9 mouse cellular contexts compared by ENCODE assay signal in genomic region chr11:71032491-71033162, GRCm38 (mm10). TPM values are rescaled to one million over a fixed set of nuclear protein-coding genes. Genes with fewer than 3 reads are reported as not detected.
DNase-seq lines count a peak whose midpoint lies in the region; ATAC-seq and TF ChIP-seq lines count a peak whose summit lies in the region.
"Had no signal": no experiment of that assay in that cellular context is flagged by ENCODE, and none has a peak within 500 bp of the region (broad histone marks: within the 10 kb centered on the region; RNA-seq: fewer than 3 reads in every experiment).

No protein-coding gene starts in this region.

- 0 out of 2 replicates have a peak overlapping the region, but pooled peaks have one; percentile 14 for H3K27ac ChIP-seq in heart, embryonic 12.5 days (ENCODE audit: poor library complexity, severe bottlenecking)
- H3K27ac ChIP-seq in hindbrain, embryonic 11.5 days (ENCODE audit: low read depth, low read length): peak overlapping the region; percentile 92
- peak overlapping the region; percentile 92 for H3K27ac ChIP-seq in limb, embryonic 10.5 days
- peak overlapping the region; percentile 92 for H3K27ac ChIP-seq in olfactory bulb, adult 2 months (ENCODE audit: insufficient read depth, low read depth, low read length)

- DNase-seq in heart, postnatal 25 days (ENCODE audit: low spot score): no peak
- peak; percentile 80 for DNase-seq in brain, embryonic 14.5 days (ENCODE audit: low read depth)
- DNase-seq in hindbrain, embryonic 11.5 days (ENCODE audit: low spot score): peak; percentile 71
- peak; percentile 53 for DNase-seq in limb, embryonic 10.5 days (ENCODE audit: low spot score)
- DNase-seq in thymus, postnatal 25 days: no peak
- no peak for DNase-seq in spleen, postnatal 36 days (ENCODE audit: low spot score in 2 of 2)

- intact Hi-C loops in heart, postnatal 25 days (cut with DNase I): no loop called here

- H3K27me3 ChIP-seq in heart, embryonic 12.5 days (replicated peaks): no peaks in the 10 kb centered on the region
- H3K27me3 ChIP-seq in hindbrain, embryonic 11.5 days (ENCODE audit: control insufficient read depth, insufficient read depth, low read length): no peaks in the 10 kb centered on the region
- no peaks in the 10 kb centered on the region for H3K27me3 ChIP-seq in limb, embryonic 10.5 days (ENCODE audit: low read depth, poor library complexity, severe bottlenecking)

- peak overlapping the region; percentile 85 for H3K4me2 ChIP-seq in heart, embryonic 12.5 days
- H3K4me2 ChIP-seq in hindbrain, embryonic 11.5 days (replicated peaks; ENCODE audit: low read depth, low read length): peak overlapping the region; percentile 79

- no peak for ATAC-seq in heart, embryonic 12.5 days (ENCODE audit: insufficient number of reproducible peaks, low FRiP score)
- ATAC-seq in hindbrain, embryonic 11.5 days (ENCODE audit: low FRiP score): peak; percentile 68

- no peaks in the 10 kb centered on the region for H3K4me1 ChIP-seq in heart, embryonic 12.5 days (replicated peaks)
- H3K4me1 ChIP-seq in hindbrain, embryonic 11.5 days (replicated peaks; ENCODE audit: control insufficient read depth, insufficient read depth, low read length): peaks cover 3% of the 10 kb centered on the region; the same call in 1 of the 2 replicates
- peaks cover 23% of the 10 kb centered on the region for H3K4me1 ChIP-seq in limb, embryonic 10.5 days
- 0 out of 2 replicates have a peak, but pooled peaks cover 5% of the 10 kb centered on the region for H3K4me1 ChIP-seq in olfactory bulb, adult 2 months (ENCODE audit: control insufficient read depth, insufficient read depth, low read length)

- no peaks in the 10 kb centered on the region for H3K9me3 ChIP-seq in heart, embryonic 12.5 days (replicated peaks)
- H3K9me3 ChIP-seq in hindbrain, embryonic 11.5 days (ENCODE audit: control insufficient read depth, low read length): no peaks in the 10 kb centered on the region
- no peaks in the 10 kb centered on the region for H3K9me3 ChIP-seq in limb, embryonic 10.5 days (replicated peaks)

- peaks cover 8% of the 10 kb centered on the region for H3K36me3 ChIP-seq in heart, embryonic 12.5 days
- H3K36me3 ChIP-seq in hindbrain, embryonic 11.5 days (ENCODE audit: control insufficient read depth, insufficient read depth, low read length): 0 out of 2 replicates have a peak, but pooled peaks cover 3% of the 10 kb centered on the region
- H3K36me3 ChIP-seq in limb, embryonic 10.5 days: peaks cover 33% of the 10 kb centered on the region

- peak overlapping the region; percentile 60 for H3K4me3 ChIP-seq in heart, embryonic 12.5 days
- H3K4me3 ChIP-seq in hindbrain, embryonic 11.5 days (ENCODE audit: low read depth, low read length): peak overlapping the region; percentile 71
- peak overlapping the region; percentile 75 for H3K4me3 ChIP-seq in limb, embryonic 10.5 days
- H3K4me3 ChIP-seq in olfactory bulb, adult 2 months (ENCODE audit: insufficient read depth, low read depth, low read length): peak overlapping the region; percentile 60

- peak overlapping the region; percentile 69 for H3K9ac ChIP-seq in heart, embryonic 12.5 days
- peak overlapping the region; percentile 90 for H3K9ac ChIP-seq in hindbrain, embryonic 11.5 days (ENCODE audit: low read depth, low read length)

- no peak; the same call in 1 of the 2 replicates for TF ChIP-seq POLR2A in brain, embryonic 14.5 days (IDR thresholded peaks at IDR 0.05; ENCODE audit: borderline replicate concordance, extremely low read depth, insufficient read depth, insufficient read length, poor library complexity, severe bottlenecking)
- TF ChIP-seq POLR2A in olfactory bulb, adult 2 months (IDR thresholded peaks at IDR 0.05; ENCODE audit: insufficient read depth, low read depth, low read length): no peak

- 7% methylated on average over 26 of the region's 26 CpGs for WGBS in heart, embryonic 12.5 days
- 7% methylated on average over 26 of the region's 26 CpGs for WGBS in hindbrain, embryonic 11.5 days
- 9% methylated on average over 26 of the region's 26 CpGs for WGBS in limb, embryonic 10.5 days
- WGBS in olfactory bulb, adult 2 months: 5% methylated on average over 26 of the region's 26 CpGs

- no peak for TF ChIP-seq CTCF in brain, embryonic 14.5 days (IDR thresholded peaks at IDR 0.05; ENCODE audit: borderline replicate concordance, extremely low read depth, insufficient read depth, insufficient read length)
- TF ChIP-seq CTCF in olfactory bulb, adult 2 months (IDR thresholded peaks at IDR 0.05; ENCODE audit: insufficient read depth, low read depth, low read length): no peak

RNA-seq across cellular contexts. Expression of gene 6330403K07Rik, which starts 0.7 kb away (rescaled TPM):
- polyA plus RNA-seq in heart, embryonic 12.5 days (2016; fragmentation: Nextera tagmentation; extraction: Ambion mirVana): 42.9 and 44.4 TPM in 2 replicates
- under 1 TPM; 0.49 to 0.75 TPM for total RNA-seq in heart, postnatal 25 days (2021)
- polyA plus RNA-seq in brain, embryonic 14.5 days (2012; rRNA removed): 490 and 561 TPM in 2 replicates
- 122 and 146 TPM in 2 replicates for polyA plus RNA-seq in hindbrain, embryonic 11.5 days (2014; fragmentation: Nextera tagmentation; extraction: Ambion mirVana)
- 93.7 and 190 TPM in 2 replicates for polyA plus RNA-seq in limb, embryonic 10.5 days (2016; fragmentation: Nextera tagmentation; extraction: Ambion mirVana)
- not detected in 2 replicates for polyA plus RNA-seq in olfactory bulb, adult 2 months (2012; ENCODE audit: insufficient read depth, insufficient read length, low replicate concordance, missing spikeins)
- total RNA-seq: hematopoietic stem cell, adult 5-6 weeks had no signal

RNA-seq across cellular contexts. Expression of gene Derl2, which starts 13.0 kb away (rescaled TPM):
- 35.2 and 40.9 TPM in 2 replicates for polyA plus RNA-seq in heart, embryonic 12.5 days (2016; fragmentation: Nextera tagmentation; extraction: Ambion mirVana)
- 10 to 100 TPM; 34.8 to 35.6 TPM for total RNA-seq in heart, postnatal 25 days (2021)
- polyA plus RNA-seq in brain, embryonic 14.5 days (2012; rRNA removed): 27.2 and 31.4 TPM in 2 replicates
- polyA plus RNA-seq in hindbrain, embryonic 11.5 days (2014; fragmentation: Nextera tagmentation; extraction: Ambion mirVana): 43.5 and 47.5 TPM in 2 replicates
- polyA plus RNA-seq in limb, embryonic 10.5 days (2016; fragmentation: Nextera tagmentation; extraction: Ambion mirVana): 34.4 and 34.7 TPM in 2 replicates
- not detected in 2 replicates for polyA plus RNA-seq in olfactory bulb, adult 2 months (2012; ENCODE audit: insufficient read depth, insufficient read length, low replicate concordance, missing spikeins)

RNA-seq across cellular contexts. Expression of gene Mis12, which starts 13.2 kb away (rescaled TPM):
- polyA plus RNA-seq in heart, embryonic 12.5 days (2016; fragmentation: Nextera tagmentation; extraction: Ambion mirVana): 25.5 and 27.3 TPM in 2 replicates
- 1 to 10 TPM; 6.2 to 7.1 TPM for total RNA-seq in heart, postnatal 25 days (2021)
- 17.9 and 20.9 TPM in 2 replicates for polyA plus RNA-seq in brain, embryonic 14.5 days (2012; rRNA removed)
- 47.0 and 49.1 TPM in 2 replicates for polyA plus RNA-seq in hindbrain, embryonic 11.5 days (2014; fragmentation: Nextera tagmentation; extraction: Ambion mirVana)
- 56.2 and 65.1 TPM in 2 replicates for polyA plus RNA-seq in limb, embryonic 10.5 days (2016; fragmentation: Nextera tagmentation; extraction: Ambion mirVana)
- polyA plus RNA-seq in olfactory bulb, adult 2 months (2012; ENCODE audit: insufficient read depth, insufficient read length, low replicate concordance, missing spikeins): 153 TPM in 1 of 2 replicates, not detected in the other

RNA-seq across cellular contexts. Expression of gene Dhx33, which starts 28.4 kb away (rescaled TPM):
- 18.8 and 20.1 TPM in 2 replicates for polyA plus RNA-seq in heart, embryonic 12.5 days (2016; fragmentation: Nextera tagmentation; extraction: Ambion mirVana)
- total RNA-seq in heart, postnatal 25 days (2021): 1 to 10 TPM; 8.1 to 9.3 TPM
- polyA plus RNA-seq in brain, embryonic 14.5 days (2012; rRNA removed): 27.9 and 28.1 TPM in 2 replicates
- 17.8 and 19.3 TPM in 2 replicates for polyA plus RNA-seq in hindbrain, embryonic 11.5 days (2014; fragmentation: Nextera tagmentation; extraction: Ambion mirVana)
- polyA plus RNA-seq in limb, embryonic 10.5 days (2016; fragmentation: Nextera tagmentation; extraction: Ambion mirVana): 34.1 and 36.6 TPM in 2 replicates
- polyA plus RNA-seq in olfactory bulb, adult 2 months (2012; ENCODE audit: insufficient read depth, insufficient read length, low replicate concordance, missing spikeins): not detected in 2 replicates

RNA-seq across cellular contexts. Expression of gene C1qbp, which starts 49.8 kb away (rescaled TPM):
- 293 and 299 TPM in 2 replicates for polyA plus RNA-seq in heart, embryonic 12.5 days (2016; fragmentation: Nextera tagmentation; extraction: Ambion mirVana)
- 100 to 1,000 TPM; 218 to 234 TPM for total RNA-seq in heart, postnatal 25 days (2021)
- polyA plus RNA-seq in brain, embryonic 14.5 days (2012; rRNA removed): 116 and 141 TPM in 2 replicates
- polyA plus RNA-seq in hindbrain, embryonic 11.5 days (2014; fragmentation: Nextera tagmentation; extraction: Ambion mirVana): 220 and 232 TPM in 2 replicates
- 325 and 420 TPM in 2 replicates for polyA plus RNA-seq in limb, embryonic 10.5 days (2016; fragmentation: Nextera tagmentation; extraction: Ambion mirVana)
- not detected in 2 replicates for polyA plus RNA-seq in olfactory bulb, adult 2 months (2012; ENCODE audit: insufficient read depth, insufficient read length, low replicate concordance, missing spikeins)

Comparison
In these comparisons a context has a peak if more than half of its experiments do, and no peak if none do; other contexts are left out.
1. H3K27ac ChIP-seq: peak in every context shown above with its lines; median percentile 92 in hindbrain, embryonic 11.5 days; 92 in limb, embryonic 10.5 days; 92 in olfactory bulb, adult 2 months; 14 in heart, embryonic 12.5 days.
2. DNase-seq: peak in brain, embryonic 14.5 days (single experiment), hindbrain, embryonic 11.5 days (single experiment) and limb, embryonic 10.5 days (single experiment); none in heart, postnatal 25 days (single experiment), thymus, postnatal 25 days (single experiment) and spleen, postnatal 36 days (0 of 2).
3. Peak in every context shown above with its lines, with median percentiles within 50 percentile points of each other: H3K4me3 ChIP-seq.